Mouse (Mus musculus) lung, adult 2 months (tissue): ENCODE data around the gene Pip5k1b. TPM values are rescaled to one million over a fixed set of nuclear protein-coding genes. Genes with fewer than 3 reads are reported as not detected.
A peak's percentile ranks its signal among the peaks of the same experiment; 100 is the strongest.

Source experiments
- DNase-seq: peaks from one replicate; pipeline ENCODE4 v3.0.0; 2022
- H3K4me1 ChIP-seq: fragments of 200-500 bp; 2 replicates; pipeline ENCODE4 v1.6.1; 2011; ENCODE audit warnings: low read length; ENCODE audit not compliant: control insufficient read depth, insufficient read depth
- H3K4me3 ChIP-seq: fragments of 200-500 bp; replicated peaks from 2 replicates; pipeline ENCODE3; 2011; ENCODE audit warnings: low read depth, mild to moderate bottlenecking, control low read depth, low read length; ENCODE audit errors: extremely low read depth
- CTCF ChIP-seq: fragments of 200-500 bp; IDR thresholded peaks from 2 replicates; pipeline ENCODE4 v1.5.1; 2011; ENCODE audit warnings: mild to moderate bottlenecking, low read length, control low read depth; ENCODE audit not compliant: insufficient read depth
- POLR2A ChIP-seq: fragments of 200-500 bp; IDR thresholded peaks from 2 replicates; pipeline ENCODE4 v1.6.1; 2011; ENCODE audit warnings: low read depth, mild to moderate bottlenecking, control low read depth, low read length, borderline replicate concordance; ENCODE audit errors: extremely low read depth
- WGBS: fragments of 180-500 bp; shearing (Covaris S2); methylation state at CpG from one replicate; pipeline ENCODE4 v1.1.7; 2018; 5-methylcytosine and 5-hydroxymethylcytosine counted together
- polyA plus RNA-seq: library from polyadenylated mRNA; depleted of rRNA; stranded (reverse); fragments of >200 nt; gene quantifications from 2 replicates; pipeline ENCODE4 v1.2.3, GENCODE M21; 2012

Pip5k1b gene
- polyA plus RNA-seq, 1 experiment = 8.7 TPM

GRCm38 (mm10) chr19:24463011-24463410 is 92.7 kb downstream of the Pip5k1b start:
- no peak for DNase-seq
- TF ChIP-seq POLR2A = no peak
- no peak for TF ChIP-seq CTCF

DNA sequence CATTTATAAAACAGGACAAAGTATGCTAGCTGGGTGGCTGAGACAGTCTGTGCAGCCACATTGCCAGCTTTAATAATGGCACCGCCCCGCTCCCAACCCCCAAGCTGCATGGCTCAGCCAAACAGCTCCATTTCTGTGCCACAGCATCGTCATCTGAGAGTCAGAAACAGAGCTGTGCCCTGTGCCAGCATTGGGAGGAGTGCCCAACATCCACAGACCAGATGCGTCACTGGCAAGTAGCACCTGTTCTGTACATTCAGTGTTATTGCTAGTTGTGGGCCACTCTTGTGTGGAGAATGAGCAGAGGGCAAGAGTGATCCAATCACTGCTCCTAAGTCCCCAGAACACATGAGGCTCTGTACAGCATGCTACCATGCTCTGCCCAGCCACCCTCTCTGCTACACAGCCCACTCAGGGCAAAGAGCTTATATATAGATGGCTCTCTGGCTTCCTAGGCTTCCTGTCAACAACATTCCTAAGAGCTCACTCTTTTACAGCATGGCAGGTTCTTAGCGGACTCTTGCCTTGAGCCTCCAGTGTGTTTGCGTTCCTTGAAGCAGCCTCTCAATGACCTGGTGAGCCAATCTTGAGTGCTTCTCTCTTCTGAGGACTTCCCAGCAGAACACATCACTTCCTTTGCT is 99.0 kb downstream of the Pip5k1b start:
- 75% methylated on average over 6 of the region's 6 CpGs for WGBS
- TF ChIP-seq CTCF (no peak), POLR2A (no peak; the same call in 1 of the 2 replicates)
- H3K4me3 ChIP-seq = no peak overlapping the region
- peak; percentile 38 for DNase-seq
- no peaks in the 10 kb centered on the region for H3K4me1 ChIP-seq

More at GRCm38 (mm10) chr19:24463011-24463410, 92.7 kb downstream of the Pip5k1b start:
- no peak overlapping the region for H3K4me3 ChIP-seq
- no peaks in the 10 kb centered on the region for H3K4me1 ChIP-seq
- 78% methylated on average over 3 of the region's 3 CpGs for WGBS

GRCm38 (mm10) chr19:24455249-24455960 is 100.3 kb downstream of the Pip5k1b start:
- no peak for TF ChIP-seq CTCF
- no peak for TF ChIP-seq POLR2A
- Histone ChIP-seq H3K4me3 (no peak overlapping the region), H3K4me1 (no peaks in the 10 kb centered on the region)
- no peak for DNase-seq
- WGBS = 69% methylated on average over 6 of the region's 6 CpGs

DNA sequence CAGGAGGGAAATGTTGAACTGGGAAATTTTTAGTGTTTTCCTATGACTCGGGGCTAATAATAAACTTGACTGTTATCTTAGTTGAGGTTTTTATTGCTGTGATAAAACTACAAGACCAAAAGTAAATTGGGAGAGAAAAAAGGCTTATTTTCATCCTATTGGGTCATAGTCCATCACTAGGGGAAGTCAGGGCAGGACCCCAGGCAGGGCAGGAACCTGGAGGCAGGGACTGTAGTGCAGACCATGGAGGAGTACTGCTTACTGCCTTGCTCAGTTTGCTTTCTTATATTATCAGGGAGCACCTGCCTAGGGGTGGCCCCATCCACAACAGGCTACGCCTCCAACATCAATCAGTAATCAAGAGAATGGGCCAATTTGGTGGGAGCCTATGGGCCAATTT is 101.2 kb downstream of the Pip5k1b start:
- Histone ChIP-seq H3K4me1 (no peaks in the 10 kb centered on the region), H3K4me3 (no peak overlapping the region)
- WGBS = 88% methylated on average over 2 of the region's 2 CpGs
- DNase-seq = no peak
- no peak for TF ChIP-seq CTCF
- no peak for TF ChIP-seq POLR2A

- DNase-seq = no peak
- 66% methylated on average over 13 of the region's 13 CpGs for WGBS
- TF ChIP-seq POLR2A = no peak
- no peak for TF ChIP-seq CTCF
- Histone ChIP-seq H3K4me1 (no peaks in the 10 kb centered on the region), H3K4me3 (no peak overlapping the region)
Measured at GRCm38 (mm10) chr19:24453379-24453778, 102.3 kb downstream of the Pip5k1b start.

DNA sequence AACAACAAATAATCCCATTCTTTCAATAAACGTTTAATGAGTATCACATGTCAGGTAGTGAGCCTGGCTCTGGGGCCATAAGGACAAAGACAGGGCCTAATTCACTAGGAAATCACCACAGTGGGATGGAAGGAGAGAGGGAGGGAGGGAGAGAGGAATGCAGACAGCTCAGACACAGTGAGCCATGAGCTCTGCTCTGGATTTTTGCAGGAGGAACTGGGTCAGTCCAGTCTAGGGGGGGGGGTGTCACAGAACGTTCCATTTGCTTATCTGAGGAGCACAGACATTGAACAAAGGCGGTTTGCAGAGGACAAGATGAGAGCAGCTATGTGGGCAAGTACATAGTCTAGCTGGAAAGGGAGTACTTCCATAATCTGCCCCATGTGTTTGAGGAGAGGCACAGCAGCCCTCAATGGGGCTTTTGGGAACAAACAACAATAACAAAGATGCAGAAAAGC is 103.2 kb downstream of the Pip5k1b start:
- 33% methylated on average over 3 of the region's 3 CpGs for WGBS
- no peaks in the 10 kb centered on the region for H3K4me1 ChIP-seq
- no peak for DNase-seq

DNA sequence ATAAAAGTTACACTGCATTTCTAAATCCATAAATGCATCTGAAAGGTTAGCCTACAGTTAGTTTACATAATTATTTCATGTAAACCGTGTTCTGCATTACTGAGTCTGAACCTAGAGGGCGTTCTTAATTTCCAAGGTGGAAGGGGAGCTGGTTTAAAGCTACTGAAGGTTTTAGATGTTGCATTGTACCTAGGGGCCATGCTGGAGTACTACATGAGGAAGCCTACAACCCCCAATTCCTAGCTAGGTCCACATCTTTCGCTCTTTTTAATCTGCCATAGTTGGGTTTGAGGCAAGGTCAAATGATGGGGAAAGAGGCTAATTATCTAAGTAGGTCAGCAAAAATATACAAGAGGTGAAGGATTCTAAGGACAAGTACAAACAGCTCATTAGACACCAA is 104.0 kb downstream of the Pip5k1b start:
- DNase-seq = no peak
- H3K4me3 ChIP-seq = no peak overlapping the region
- H3K4me1 ChIP-seq = no peaks in the 10 kb centered on the region
- TF ChIP-seq CTCF (no peak), POLR2A (no peak)
- WGBS = 83% methylated on average over 3 of the region's 3 CpGs

More for the DNA sequence above, 103.2 kb downstream of the Pip5k1b start:
- no peak overlapping the region for H3K4me3 ChIP-seq
- TF ChIP-seq POLR2A (no peak), CTCF (no peak)

GRCm38 (mm10) chr19:24450740-24451139 is 104.9 kb downstream of the Pip5k1b start:
- no peaks in the 10 kb centered on the region for H3K4me1 ChIP-seq
- H3K4me3 ChIP-seq = no peak overlapping the region
- TF ChIP-seq CTCF = no peak
- no peak for TF ChIP-seq POLR2A
- DNase-seq = no peak
- 76% methylated on average over 8 of the region's 8 CpGs for WGBS

DNA sequence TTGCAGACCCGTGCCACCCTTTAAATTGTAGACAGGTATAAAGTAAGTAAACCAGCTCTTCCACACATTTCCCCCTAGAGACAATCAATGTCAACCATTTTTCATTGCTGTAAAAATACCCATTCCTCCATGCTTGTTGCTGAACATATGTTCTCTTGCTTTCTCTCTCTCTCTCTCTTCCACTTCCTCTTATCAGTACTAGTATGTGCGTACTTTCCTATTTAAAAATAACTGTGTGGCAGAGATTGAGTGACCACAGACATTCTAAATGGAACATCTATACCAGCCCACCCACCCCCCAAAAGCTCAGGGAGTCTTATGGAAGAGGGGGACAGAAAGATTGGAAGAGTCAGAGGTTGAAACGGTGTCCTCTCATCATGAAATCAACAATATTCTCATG is 111.3 kb downstream of the Pip5k1b start:
- H3K4me3 ChIP-seq = no peak overlapping the region
- no peak for TF ChIP-seq CTCF
- TF ChIP-seq POLR2A = no peak
- DNase-seq = no peak
- no peaks in the 10 kb centered on the region for H3K4me1 ChIP-seq
- WGBS = 74% methylated on average over 3 of the region's 3 CpGs

DNA sequence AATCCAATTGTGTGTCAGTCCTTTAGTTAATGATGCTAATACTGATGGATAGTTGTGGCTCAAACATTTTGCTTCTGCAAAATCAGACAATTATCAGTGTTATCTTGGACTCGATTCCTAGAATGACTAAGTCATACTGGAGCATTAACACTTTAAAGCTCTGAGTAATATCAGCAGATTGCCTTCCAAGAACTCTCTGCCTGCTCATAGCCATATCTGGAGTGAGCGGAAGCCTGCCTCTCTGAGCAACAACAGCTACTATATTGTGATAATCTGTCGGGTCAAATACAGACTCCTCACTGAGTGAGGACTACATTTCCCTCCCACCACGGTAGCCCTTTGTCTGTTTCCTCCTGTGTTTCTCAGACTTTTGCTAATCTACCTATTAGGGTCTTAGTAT is 116.0 kb downstream of the Pip5k1b start:
- DNase-seq = no peak
- TF ChIP-seq POLR2A = no peak
- no peak for TF ChIP-seq CTCF
- WGBS = 75% methylated on average over 4 of the region's 4 CpGs
- no peaks in the 10 kb centered on the region for H3K4me1 ChIP-seq
- no peak overlapping the region for H3K4me3 ChIP-seq
